Mouse (Mus musculus) MEL (cell line): Measurements from ENCODE around the gene Stxbp1. TPM values are rescaled to one million over a fixed set of nuclear protein-coding genes. Genes with fewer than 3 reads are reported as not detected.

Source experiments
- DNase-seq: peaks from one replicate; pipeline ENCODE4 v3.0.0; 2011; ENCODE audit warnings: low read depth, low spot score
- H3K27ac ChIP-seq: 2 replicates; pipeline ENCODE4 v1.5.1; 2012; ENCODE audit warnings: low read depth, mild to moderate bottlenecking, control low read depth, low read length, moderate library complexity; ENCODE audit not compliant: control insufficient read depth
- H3K27me3 ChIP-seq, 2 experiments: fragments of 150-350 bp in 1 of 2; sonication (generic) in 1 of 2; 2 replicates each; pipeline ENCODE4 v1.6.1; 2012; ENCODE audit warnings: low read length in 2 of 2, mild to moderate bottlenecking in 2 of 2, improper control_type of control experiment in 1 of 2, moderate library complexity in 1 of 2; ENCODE audit not compliant: insufficient read depth in 2 of 2, control insufficient read depth in 1 of 2
- H3K36me3 ChIP-seq, 2 experiments: 2 replicates each; pipeline ENCODE4 v1.6.1; 2012 to 2014; ENCODE audit warnings: low read length in 2 of 2, improper control_type of control experiment in 1 of 2, inconsistent platforms in 1 of 2, mild to moderate bottlenecking in 1 of 2; ENCODE audit not compliant: insufficient read depth in 2 of 2, control insufficient read depth in 1 of 2
- H3K4me1 ChIP-seq, 2 experiments: fragments of 150-350 bp in 1 of 2; sonication (generic) in 1 of 2; 2 replicates each; pipeline ENCODE4 v1.6.1; 2012; ENCODE audit warnings: low read length in 2 of 2, improper control_type of control experiment in 1 of 2, mild to moderate bottlenecking in 1 of 2; ENCODE audit not compliant: insufficient read depth in 2 of 2, control insufficient read depth in 1 of 2
- H3K4me3 ChIP-seq, 2 experiments: fragments of 150-350 bp in 1 of 2; sonication (generic) in 1 of 2; 2 replicates each; pipeline ENCODE4 v1.5.1; 2012; ENCODE audit warnings: low read depth in 2 of 2, low read length in 2 of 2, mild to moderate bottlenecking in 2 of 2, moderate library complexity in 2 of 2, control low read depth in 1 of 2, improper control_type of control experiment in 1 of 2; ENCODE audit not compliant: control insufficient read depth in 1 of 2, insufficient read depth in 1 of 2
- H3K79me2 ChIP-seq: 2 replicates; pipeline ENCODE4 v1.6.1; 2012; ENCODE audit warnings: mild to moderate bottlenecking, low read length, moderate library complexity; ENCODE audit not compliant: control insufficient read depth, poor library complexity, insufficient read depth
- H3K9ac ChIP-seq: 2 replicates; pipeline ENCODE4 v1.6.1; 2012; ENCODE audit warnings: low read depth, mild to moderate bottlenecking, control low read depth, low read length, moderate library complexity; ENCODE audit not compliant: control insufficient read depth, poor library complexity, severe bottlenecking
- H3K9me3 ChIP-seq: fragments of 150-350 bp; sonication (generic); replicated peaks from 2 replicates; pipeline ENCODE4 v1.6.1; 2012; ENCODE audit warnings: mild to moderate bottlenecking, low read length, improper control_type of control experiment, moderate library complexity; ENCODE audit not compliant: insufficient read depth
- CHD1 ChIP-seq: IDR thresholded peaks from 2 replicates; pipeline ENCODE4 v1.6.1; 2012; ENCODE audit warnings: low read depth, mild to moderate bottlenecking, inconsistent platforms, low read length, improper control_type of control experiment
- CHD2 ChIP-seq: IDR thresholded peaks from 2 replicates; pipeline ENCODE4 v1.6.1; 2011; ENCODE audit warnings: low read length, improper control_type of control experiment
- E2F4 ChIP-seq: IDR thresholded peaks from 2 replicates; pipeline ENCODE4 v1.6.1; 2011; ENCODE audit warnings: low read depth, low read length, improper control_type of control experiment, borderline replicate concordance
- EP300 ChIP-seq, 2 experiments: IDR thresholded peaks; 2 replicates each; pipeline ENCODE4 v1.6.1; 2011; ENCODE audit warnings: improper control_type of control experiment in 2 of 2, low read length in 2 of 2, low read depth in 1 of 2, mild to moderate bottlenecking in 1 of 2
- GABPA ChIP-seq: IDR thresholded peaks from 2 replicates; pipeline ENCODE4 v1.6.1; 2012; ENCODE audit warnings: low read depth, mild to moderate bottlenecking, inconsistent platforms, low read length, improper control_type of control experiment, moderate library complexity
- HCFC1 ChIP-seq: IDR thresholded peaks from 2 replicates; pipeline ENCODE4 v1.6.1; 2012; ENCODE audit warnings: low read depth, mild to moderate bottlenecking, inconsistent platforms, low read length, improper control_type of control experiment, moderate library complexity
- KAT2A ChIP-seq: conservative IDR thresholded peaks from 2 replicates; pipeline ENCODE4 v1.6.1; 2012; ENCODE audit warnings: low read depth, low read length, improper control_type of control experiment, inconsistent platforms
- MAFK ChIP-seq: IDR thresholded peaks from 2 replicates; pipeline ENCODE4 v1.6.1; 2011; ENCODE audit warnings: low read depth, mild to moderate bottlenecking, low read length, improper control_type of control experiment, borderline replicate concordance
- MAX ChIP-seq: IDR thresholded peaks from 2 replicates; pipeline ENCODE4 v1.6.1; 2011; ENCODE audit warnings: low read length, improper control_type of control experiment
- MEF2A ChIP-seq: IDR thresholded peaks from 2 replicates; pipeline ENCODE4 v1.6.1; 2014; ENCODE audit warnings: low read depth, mild to moderate bottlenecking, inconsistent platforms, low read length, improper control_type of control experiment; ENCODE audit not compliant: poor library complexity, insufficient replicate concordance, severe bottlenecking; ENCODE audit errors: extremely low read depth
- MYC ChIP-seq: IDR thresholded peaks from 2 replicates; pipeline ENCODE4 v1.6.1; 2011; ENCODE audit warnings: low read depth, mild to moderate bottlenecking, low read length, improper control_type of control experiment, moderate library complexity
- NELFE ChIP-seq: IDR thresholded peaks from 2 replicates; pipeline ENCODE4 v1.6.1; 2011; ENCODE audit warnings: low read depth, low read length, improper control_type of control experiment
- POLR2A ChIP-seq, 2 experiments: IDR thresholded peaks; 2 replicates each; pipeline ENCODE4 v1.6.1; 2011 to 2012; ENCODE audit warnings: low read length in 2 of 2, mild to moderate bottlenecking in 2 of 2, control low read depth in 1 of 2, improper control_type of control experiment in 1 of 2, low read depth in 1 of 2, moderate library complexity in 1 of 2; ENCODE audit not compliant: control insufficient read depth in 1 of 2, insufficient read depth in 1 of 2, poor library complexity in 1 of 2
- POLR2AphosphoS2 ChIP-seq: IDR thresholded peaks from 2 replicates; pipeline ENCODE4 v1.6.1; 2011; ENCODE audit warnings: low read length, improper control_type of control experiment
- RCOR1 ChIP-seq: IDR thresholded peaks from 2 replicates; pipeline ENCODE4 v1.6.1; 2012; ENCODE audit warnings: low read depth, mild to moderate bottlenecking, inconsistent platforms, low read length, improper control_type of control experiment
- SIN3A ChIP-seq: IDR thresholded peaks from 2 replicates; pipeline ENCODE4 v1.6.1; 2012; ENCODE audit warnings: low read length, improper control_type of control experiment, inconsistent platforms
- TAL1 ChIP-seq: IDR thresholded peaks from 2 replicates; pipeline ENCODE4 v1.6.1; 2012; ENCODE audit warnings: mild to moderate bottlenecking, inconsistent platforms, low read length, moderate library complexity, mixed read lengths
- TBP ChIP-seq: IDR thresholded peaks from 2 replicates; pipeline ENCODE4 v1.8.0; 2011; ENCODE audit warnings: low read depth, low read length, improper control_type of control experiment
- ZNF384 ChIP-seq: IDR thresholded peaks from 2 replicates; pipeline ENCODE4 v1.6.1; 2012; ENCODE audit warnings: low read depth, mild to moderate bottlenecking, inconsistent platforms, low read length, improper control_type of control experiment
- polyA plus RNA-seq, 2 experiments: library from polyadenylated mRNA; stranded (reverse) in 1 of 2; unstranded in 1 of 2; fragments of >175 nt in 1 of 2; fragments of >200 nt in 1 of 2; gene quantifications; 2 replicates each; pipeline versions ENCODE4 v1.2.1 to v1.2.4; 2012; ENCODE audit warnings: low replicate concordance in 2 of 2, low read depth in 1 of 2; ENCODE audit not compliant: insufficient read length in 2 of 2, insufficient read depth in 1 of 2, missing spikeins in 1 of 2
- total RNA-seq: library from RNA; depleted of rRNA; stranded (reverse); fragments of 300-350 nt; gene quantifications from 2 replicates; pipeline ENCODE4 v1.2.3, GENCODE M21; 2012

Stxbp1 gene
- total and polyA plus RNA-seq, 3 experiments: 7.1 to 33.2 TPM; not detected in 1

DNA sequence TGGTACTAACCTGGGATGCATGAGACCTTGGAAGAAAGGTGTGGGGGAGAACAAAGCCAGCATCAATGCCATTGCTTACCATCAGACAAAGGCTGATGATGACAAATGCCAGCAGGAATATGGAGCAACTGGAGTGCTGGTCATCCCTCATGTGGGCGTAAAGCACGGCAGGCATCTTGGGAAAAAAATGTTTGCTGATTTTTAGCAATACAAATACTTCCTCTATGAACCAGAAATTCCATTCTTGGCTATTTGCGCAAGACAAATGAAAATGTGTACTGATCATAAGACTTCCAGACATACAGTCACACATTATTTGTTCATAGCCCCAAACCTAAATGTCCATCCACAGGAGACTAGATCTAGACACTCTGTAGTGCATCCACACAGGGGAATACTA is 16.3 kb upstream of the Stxbp1 start:
- Histone ChIP-seq H3K36me3 (no peaks in the 10 kb centered on the region), H3K4me3 (no peak overlapping the region), H3K79me2 (no peaks in the 10 kb centered on the region), H3K27ac (no peak overlapping the region), H3K27me3 (no peaks in the 10 kb centered on the region), H3K9me3 (no peaks in the 10 kb centered on the region), H3K4me1 (no peaks in the 10 kb centered on the region; a peak in 1 of 4 replicates), H3K9ac (no peak overlapping the region)
- TF ChIP-seq TAL1 (no peak), EP300 (IDR thresholded peaks at IDR 0.05; ENCODE audit: low read depth in 1 of 2, low read length in 2 of 2) (no peak), MEF2A (no peak), NELFE (no peak), CHD1 (no peak), RCOR1 (no peak), MAFK (no peak), TBP (no peak), CHD2 (no peak)
- DNase-seq: no peak

DNA sequence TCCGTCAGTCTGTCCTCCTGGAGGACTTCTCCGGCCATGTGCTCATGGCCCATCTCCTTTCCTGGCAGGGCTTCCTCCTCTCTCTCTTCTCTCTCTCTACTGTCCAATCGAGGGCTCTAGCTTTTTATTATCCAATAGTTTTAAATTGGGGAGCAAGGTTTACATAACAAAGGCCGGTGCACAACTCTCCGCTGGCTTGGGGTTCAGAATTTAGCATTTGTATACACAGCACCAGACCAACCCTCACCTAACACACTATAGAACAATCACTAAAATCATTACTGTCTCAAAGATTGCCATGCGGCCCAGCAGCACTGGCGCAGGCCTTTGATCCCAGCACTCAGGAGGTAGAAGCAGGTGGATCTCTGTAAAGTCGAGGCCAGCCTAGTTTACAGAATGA is 13.8 kb upstream of the Stxbp1 start:
- no peak for TF ChIP-seq MAX
- TF ChIP-seq TBP: no peak
- TF ChIP-seq CHD2: no peak
- TF ChIP-seq HCFC1: no peak
- TF ChIP-seq POLR2A (IDR thresholded peaks at IDR 0.05; ENCODE audit: control insufficient read depth in 1 of 2, insufficient read depth in 1 of 2, low read depth in 1 of 2, low read length in 2 of 2, poor library complexity in 1 of 2): no peak
- H3K36me3 ChIP-seq: no peaks in the 10 kb centered on the region
- H3K4me1 ChIP-seq: no peaks in the 10 kb centered on the region; a peak in 1 of 4 replicates
- H3K4me3 ChIP-seq: no peak overlapping the region
- no peak overlapping the region for H3K9ac ChIP-seq
- DNase-seq: no peak
- H3K27me3 ChIP-seq: no peaks in the 10 kb centered on the region
- no peaks in the 10 kb centered on the region for H3K9me3 ChIP-seq
- H3K79me2 ChIP-seq: no peaks in the 10 kb centered on the region
- H3K27ac ChIP-seq: no peak overlapping the region

DNA sequence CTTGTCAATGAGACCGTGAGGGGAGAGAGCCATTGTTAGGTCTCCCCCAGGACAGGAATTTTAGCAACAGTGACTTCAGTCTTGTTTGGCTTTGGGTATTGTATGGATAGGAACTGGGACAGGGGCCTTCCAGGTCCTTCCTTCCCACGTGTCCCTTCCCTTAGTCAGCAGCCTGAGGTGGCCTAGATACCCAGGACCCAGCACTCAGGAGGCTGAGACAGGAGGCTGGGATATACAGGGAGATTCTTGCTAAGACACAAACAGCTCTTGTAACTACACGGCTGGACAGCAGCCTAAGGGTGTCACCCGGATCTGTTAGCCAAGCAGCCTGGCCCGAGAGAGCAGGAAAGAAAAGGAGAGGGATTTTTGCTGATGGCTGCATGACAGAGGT is 12.6 kb upstream of the Stxbp1 start:
- Histone ChIP-seq H3K36me3 (no peaks in the 10 kb centered on the region), H3K9ac (no peak overlapping the region), H3K4me3 (no peak overlapping the region)

More for the DNA sequence above, 12.6 kb upstream of the Stxbp1 start:
- Histone ChIP-seq H3K27me3 (no peaks in the 10 kb centered on the region), H3K79me2 (no peaks in the 10 kb centered on the region), H3K4me1 (no peaks in the 10 kb centered on the region; a peak in 1 of 4 replicates), H3K9me3 (no peaks in the 10 kb centered on the region), H3K27ac (no peak overlapping the region)
- DNase-seq: no peak
- TF ChIP-seq TBP (no peak), MEF2A (no peak), E2F4 (no peak), ZNF384 (no peak), MYC (no peak), POLR2AphosphoS2 (no peak), EP300 (IDR thresholded peaks at IDR 0.05; ENCODE audit: low read depth in 1 of 2, low read length in 2 of 2) (no peak), KAT2A (no peak), HCFC1 (no peak), SIN3A (no peak), GABPA (no peak)
